Mouse (Mus musculus) megakaryocyte, adult 5-6 weeks (primary cell): ENCODE measurements around the gene Inhbc. TPM values are rescaled to one million over a fixed set of nuclear protein-coding genes. Genes with fewer than 3 reads are reported as not detected.

Experiments
- ATAC-seq: 2 replicates; pipeline ENCODE4 v1.8.0; 2016; ENCODE audit warnings: mild to moderate bottlenecking, inconsistent platforms; ENCODE audit not compliant: poor library complexity, severe bottlenecking
- total RNA-seq, 2 experiments: library from RNA; stranded (forward) in 1 of 2; stranded (reverse) in 1 of 2; fragments of 153-499, 151-499 nt in 1 of 2; fragments of 221-1000, 200-1000 nt in 1 of 2; gene quantifications; 2 replicates each; pipeline versions ENCODE4 v1.2.3 to v1.2.4; 2015 to 2017

The Inhbc gene
- not detected in 2 replicates for total RNA-seq (2015)
- total RNA-seq (2017), result not detected in 2 replicates

DNA sequence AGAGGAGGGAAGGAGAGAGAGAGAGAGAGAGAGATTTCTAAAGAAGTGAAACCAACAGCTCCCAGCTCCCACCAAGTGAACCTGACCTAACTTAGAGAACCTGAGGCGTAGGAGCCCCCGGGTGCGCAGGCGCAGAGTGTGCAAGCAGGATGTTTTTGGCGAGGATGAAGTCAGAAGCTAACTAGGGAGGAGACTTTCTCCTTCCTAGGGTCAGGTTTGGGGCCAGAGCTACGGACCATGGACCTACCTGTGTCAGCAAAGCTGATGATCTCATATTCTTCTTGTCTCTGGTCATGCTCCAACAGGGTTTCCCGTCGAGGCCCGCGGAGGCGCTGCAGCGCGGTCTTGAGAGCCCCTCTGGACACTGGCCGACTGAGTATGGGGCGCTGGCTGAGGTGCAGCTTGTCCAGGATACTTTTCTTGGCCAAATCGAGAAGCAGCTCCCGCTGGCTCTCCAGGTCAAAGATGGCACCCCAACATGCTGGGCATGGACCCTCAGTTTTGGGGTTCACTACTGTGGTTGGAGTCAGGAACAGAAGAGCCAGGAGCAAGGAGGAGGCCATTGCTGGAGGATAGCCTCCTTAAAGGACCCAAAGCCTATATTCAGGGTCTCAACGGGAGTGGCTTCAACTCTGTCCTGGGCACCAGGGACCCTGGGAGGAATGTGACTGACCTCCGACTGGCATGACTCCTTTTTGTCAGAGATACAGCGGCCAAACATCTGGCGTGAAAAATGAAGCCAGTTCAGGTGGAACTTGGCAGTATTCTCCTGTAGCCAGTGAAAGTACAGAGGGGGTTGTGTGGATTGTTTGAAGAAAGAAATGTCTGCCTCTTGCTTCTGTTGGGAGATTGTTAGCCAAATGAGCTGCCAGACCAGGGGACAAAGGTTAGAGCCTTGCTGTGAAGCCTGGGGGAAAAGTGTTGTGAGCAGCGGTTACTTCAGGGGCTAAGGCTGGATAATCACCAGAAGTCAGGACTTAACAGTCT lies at the start of gene Inhbc:
Inhbc (minus strand) TSS at position 598 of the 987 bp plus-strand sequence.
- ATAC-seq, result no peak

DNA sequence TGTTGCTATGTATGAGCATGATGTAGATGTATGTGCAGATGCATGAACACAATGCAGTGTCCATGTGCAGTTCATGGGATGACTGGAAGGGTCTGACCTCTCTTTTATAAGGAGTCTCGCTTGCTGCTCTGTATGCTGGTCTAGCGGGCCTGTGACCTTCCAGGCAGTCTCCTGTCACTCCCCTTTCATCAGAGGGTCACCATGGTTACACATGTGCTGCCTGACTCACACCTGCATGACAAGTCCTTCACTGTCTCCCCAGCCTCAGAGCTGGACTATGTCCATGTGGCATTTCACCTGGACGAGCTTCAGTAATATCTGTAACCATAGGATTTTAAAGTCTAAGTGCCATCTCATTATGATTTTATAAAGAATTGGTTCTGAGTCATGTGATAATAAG lies 43.9 kb upstream of the Inhbc start:
- ATAC-seq, result no peak

DNA sequence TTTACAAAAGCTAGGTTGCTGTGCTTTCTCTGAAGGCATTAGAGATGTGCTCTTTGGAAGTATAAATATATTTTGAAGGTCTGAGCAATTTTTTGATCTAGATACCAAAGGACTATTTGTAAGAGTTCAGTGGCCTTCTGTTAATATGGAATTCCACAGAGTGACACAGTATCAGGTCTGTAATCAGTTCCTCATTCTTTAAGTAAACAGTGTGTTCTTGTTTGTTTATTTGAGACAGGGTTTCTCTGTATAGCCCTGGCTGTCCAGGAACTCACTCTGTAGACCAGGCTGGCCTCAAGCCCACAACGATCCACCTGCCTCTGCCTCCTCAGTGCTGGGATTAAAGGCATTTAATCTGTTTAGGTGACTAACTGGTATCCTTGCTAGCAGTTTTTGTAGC lies 43.4 kb upstream of the Inhbc start:
- no peak for ATAC-seq

DNA sequence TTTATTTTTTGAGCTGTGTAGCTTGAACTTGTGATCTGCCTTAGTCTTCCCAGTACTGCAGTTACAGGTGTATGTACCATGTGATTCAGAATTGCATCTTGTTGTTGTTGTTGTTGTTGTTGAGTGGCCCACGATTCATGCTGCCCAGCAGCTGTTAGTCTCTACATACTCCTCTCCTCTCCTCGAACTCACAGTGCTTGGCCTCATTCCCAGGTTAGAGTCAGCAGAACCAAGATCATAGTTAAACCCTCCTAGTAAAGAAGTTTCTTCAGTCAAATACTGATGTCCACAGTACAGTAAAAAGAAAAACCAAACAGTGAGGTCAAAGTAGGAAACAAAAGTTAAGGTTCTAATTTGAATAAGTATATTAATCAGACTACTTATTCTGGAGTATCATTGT lies 42.5 kb upstream of the Inhbc start:
- no peak for ATAC-seq

DNA sequence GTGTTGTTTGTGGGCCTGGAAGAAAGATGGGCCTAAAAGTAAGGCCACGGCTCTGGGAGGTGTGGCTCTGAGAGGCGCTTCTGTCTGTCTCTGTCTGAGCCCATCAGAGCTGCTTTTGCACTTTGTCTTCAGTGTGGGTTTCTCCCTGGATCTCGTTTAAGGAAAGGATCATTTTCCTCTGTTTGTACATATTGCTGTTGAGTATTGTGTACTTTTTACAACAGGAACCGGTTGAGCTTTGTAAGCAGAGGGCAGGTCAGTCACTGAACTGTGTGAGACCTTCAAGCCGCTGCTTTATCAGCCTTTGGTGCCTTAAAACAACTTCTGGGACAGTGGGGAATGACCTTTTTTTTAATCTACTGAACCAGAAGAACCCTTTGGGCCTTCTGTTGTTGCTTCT lies 41.9 kb upstream of the Inhbc start:
- ATAC-seq, result no peak

DNA sequence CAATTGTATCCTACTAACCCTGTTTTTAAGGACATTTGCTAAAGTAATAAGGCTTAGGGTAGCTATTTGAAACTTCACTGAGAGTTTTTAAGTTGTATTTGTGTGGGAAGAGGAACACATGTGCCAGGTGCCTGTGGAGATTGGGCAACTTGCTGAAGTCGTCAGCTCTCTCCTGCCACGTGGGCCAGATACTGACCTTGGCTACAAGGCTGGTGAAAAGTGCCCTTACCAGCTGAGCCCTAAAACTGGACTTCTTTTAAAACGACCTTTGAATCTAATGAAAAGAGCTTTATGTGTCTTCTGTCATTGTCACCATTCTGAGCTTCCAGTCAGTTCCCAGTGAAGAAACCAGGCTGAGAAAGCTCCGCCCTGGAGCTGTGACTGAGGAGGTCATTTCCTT lies 37.2 kb upstream of the Inhbc start:
- no peak for ATAC-seq

DNA sequence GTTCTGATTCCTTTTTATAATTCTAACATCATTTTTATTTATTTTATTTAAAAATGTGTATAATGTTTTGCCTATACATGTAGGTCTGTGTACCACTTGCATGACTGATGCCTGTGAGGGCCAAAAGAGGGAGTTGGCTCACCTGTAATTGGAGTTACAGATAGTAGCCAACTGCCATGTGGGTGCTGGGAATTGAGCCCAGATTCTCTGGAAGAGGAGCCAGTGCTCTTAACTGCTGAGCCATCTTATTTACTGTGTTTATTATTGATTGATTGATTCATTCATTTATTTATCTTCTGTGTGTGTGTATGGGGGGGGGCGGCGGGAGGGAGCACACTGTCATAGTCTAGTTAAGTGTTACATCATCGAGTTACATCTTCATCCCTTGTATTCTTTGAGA lies 34.5 kb upstream of the Inhbc start:
- no peak for ATAC-seq

DNA sequence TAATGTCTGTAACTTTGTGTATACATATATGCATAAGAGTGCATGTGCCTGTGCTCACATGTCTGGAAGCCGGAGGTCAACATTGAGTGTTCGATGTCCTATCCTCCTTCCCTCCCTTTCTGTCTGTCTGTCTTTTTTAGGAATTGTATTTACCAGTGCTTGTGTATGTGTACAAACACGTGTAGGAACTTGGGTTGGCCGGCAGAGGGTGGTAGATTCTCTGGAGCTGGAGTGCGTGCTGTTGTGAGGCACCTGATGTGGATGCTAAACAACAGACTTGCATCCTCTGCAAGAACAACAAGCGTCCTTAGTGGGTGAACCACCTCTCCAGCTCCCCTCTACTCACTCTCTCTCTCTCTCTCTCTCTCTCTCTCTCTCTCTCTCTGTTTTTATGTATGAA lies 21.5 kb upstream of the Inhbc start:
- no peak for ATAC-seq

DNA sequence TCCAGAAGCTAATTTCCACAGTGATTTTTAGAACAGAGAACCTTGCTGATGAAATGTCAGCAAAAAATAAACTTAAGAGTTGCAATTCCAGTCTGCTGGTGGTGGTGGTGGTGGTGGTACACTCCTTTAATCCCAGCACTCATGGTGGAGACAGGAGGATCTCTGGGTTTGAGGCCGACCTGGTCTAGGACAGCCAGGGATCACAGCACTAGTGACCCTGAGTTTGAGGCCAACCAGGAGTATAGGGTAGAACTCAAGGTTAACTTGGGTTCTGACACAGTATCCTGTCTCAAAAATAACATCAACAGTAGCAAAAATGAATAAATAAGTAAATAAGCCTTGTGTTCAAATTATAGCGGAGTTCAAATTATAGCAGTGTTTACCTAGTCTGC lies 11.5 kb upstream of the Inhbc start:
- ATAC-seq, result no peak

DNA sequence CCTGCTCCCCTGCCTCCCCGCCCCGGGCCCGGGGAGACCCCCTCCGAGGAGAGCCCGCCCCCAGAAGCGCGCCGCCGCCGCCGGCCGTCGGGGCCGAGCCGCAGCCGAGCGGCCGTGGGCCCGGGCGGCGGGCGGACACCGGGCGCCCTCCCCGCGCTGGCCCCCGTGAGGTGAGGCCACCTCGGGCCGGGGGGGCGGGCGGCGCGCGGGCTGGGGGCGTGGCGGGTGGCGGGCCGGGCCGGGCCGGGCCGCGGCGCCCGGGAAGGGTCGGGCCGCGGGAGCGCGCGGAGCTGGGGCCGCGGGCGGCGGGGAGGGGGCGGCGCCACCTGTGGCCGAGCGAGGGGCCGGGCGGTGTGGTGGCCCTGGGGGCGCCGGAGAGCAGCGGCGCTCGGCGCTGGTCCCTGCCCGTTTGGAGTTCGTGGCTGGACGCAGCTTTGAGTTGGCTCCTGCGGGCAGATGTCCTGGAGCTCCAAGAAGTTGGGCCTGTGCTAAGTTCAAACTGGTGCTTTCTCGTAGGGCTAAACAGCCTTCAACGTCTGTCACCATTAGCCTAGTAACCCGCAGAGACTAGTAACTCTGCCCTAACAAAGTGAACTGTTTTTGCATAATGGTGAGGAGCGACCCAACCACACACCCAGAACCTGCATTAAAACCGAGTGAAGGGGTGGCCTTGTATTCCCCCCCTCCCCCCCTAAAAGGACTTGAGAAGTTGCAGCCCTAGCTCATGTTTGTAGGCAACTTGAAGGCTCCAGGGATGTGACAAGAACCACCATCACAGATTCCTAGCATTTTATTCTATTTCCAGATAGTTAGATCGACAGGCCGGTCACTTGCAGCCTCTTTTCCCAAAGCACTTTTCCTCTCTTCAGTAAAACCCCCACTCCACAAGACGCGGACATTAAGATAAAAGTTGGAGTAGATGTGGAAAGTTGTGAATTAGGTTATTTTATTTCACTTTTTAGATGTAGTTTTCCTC lies 10.8 kb upstream of the Inhbc start:
- ATAC-seq, result peak; percentile 68

DNA sequence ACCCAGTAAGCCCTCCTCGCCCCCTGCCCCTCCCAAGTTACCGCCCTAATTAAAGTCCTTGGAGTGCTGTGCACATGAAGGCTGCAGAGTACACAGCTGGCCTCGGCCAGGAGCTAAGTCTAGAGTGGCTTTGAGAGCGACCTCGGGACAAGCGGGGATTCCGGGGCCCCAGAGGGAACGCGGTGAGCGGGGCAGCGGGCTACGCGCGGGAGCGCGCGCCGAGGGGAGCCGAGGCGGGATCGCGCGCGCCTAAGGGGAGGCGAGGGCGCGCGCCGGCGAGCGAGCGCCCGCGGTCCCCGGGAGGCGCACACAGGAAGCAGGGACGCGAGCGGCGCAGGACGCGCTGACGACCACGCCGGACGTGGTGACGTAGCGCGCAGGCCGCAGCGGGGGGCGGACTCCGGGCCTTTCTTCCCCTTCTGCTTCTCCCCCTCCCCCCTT lies 10.0 kb upstream of the Inhbc start, which contains the start of gene R3hdm2:
R3hdm2 (plus strand) TSS at position 77 of the 441 bp plus-strand sequence.
- peak; percentile 98 for ATAC-seq

DNA sequence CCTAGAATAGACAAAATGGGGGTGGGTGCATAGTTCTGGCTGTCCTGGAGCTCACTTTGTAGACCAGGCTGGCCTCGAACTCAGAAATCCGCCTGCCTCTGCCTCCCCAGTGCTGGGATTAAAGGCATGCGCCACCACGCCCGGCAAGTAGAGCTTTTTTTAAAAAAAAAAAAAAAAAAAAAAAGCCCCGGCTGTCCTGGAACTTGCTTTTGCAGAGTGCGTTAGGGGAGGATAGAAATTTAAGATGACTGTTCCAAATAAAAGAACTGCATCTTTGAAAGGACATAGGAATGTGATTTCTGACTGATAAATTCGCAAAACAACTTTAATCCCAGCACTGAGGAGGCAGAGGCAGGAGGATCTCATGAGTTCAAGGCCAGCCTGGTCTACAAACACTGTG lies 9.4 kb upstream of the Inhbc start:
- no peak for ATAC-seq

DNA sequence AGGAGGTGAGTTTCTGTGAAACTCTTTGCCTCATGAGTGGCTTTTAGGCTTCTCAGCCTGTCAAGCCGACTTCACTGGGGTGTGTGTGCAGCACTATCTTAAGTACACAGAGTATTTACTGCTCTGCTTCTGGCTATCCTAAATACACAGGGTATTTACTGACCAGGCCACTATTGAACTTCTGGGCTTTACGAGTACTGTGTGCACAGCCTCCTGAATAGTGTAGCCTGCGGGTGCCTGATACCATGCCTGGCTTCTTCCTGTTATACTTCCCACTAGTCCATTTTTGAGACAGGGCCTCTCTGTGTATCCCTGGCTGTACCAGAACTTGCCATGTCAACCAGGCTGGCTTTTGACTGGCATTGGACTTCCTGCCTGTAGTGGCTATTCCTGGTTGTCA lies 7.5 kb upstream of the Inhbc start:
- ATAC-seq, result no peak

DNA sequence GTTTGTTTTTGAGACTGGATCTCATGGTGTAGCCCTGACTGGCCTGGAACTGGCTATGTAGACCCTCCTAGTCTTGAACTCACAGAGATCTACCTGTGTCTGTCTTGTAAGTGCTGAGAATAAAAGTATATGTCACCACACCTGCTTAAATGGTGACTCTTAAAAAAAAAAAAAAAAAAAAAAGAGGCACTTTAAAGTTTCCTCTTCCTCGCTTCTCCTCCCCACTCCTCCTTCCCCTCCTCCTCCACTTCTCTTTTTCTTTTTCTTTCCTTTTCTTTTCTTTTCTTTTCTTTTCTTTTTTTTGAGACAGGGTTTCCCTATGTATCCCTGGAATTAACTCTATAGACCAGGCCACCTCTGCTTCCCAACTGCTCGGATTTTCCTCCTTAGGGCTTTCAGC lies 792 bp upstream of the Inhbc start:
- no peak for ATAC-seq

DNA sequence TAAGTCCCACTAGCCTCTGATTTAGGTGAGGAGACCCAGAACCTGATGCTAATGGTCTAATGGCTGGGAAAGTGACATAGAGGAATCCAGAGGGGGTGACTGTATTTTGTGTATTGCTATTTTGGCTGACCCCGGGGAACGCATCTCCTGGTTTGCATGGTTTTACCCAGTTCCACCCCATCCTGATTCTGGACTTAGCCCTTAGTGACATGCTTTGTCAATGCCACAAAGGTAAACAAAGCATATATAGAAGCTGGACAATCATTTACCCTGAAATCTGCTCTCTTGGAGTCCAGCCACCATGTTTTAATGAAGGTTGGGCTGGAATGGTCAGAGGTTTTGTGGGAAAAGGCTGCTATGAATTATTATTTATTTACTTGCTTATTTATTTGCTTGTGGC lies 2.0 kb downstream of the Inhbc start:
- ATAC-seq, result no peak

DNA sequence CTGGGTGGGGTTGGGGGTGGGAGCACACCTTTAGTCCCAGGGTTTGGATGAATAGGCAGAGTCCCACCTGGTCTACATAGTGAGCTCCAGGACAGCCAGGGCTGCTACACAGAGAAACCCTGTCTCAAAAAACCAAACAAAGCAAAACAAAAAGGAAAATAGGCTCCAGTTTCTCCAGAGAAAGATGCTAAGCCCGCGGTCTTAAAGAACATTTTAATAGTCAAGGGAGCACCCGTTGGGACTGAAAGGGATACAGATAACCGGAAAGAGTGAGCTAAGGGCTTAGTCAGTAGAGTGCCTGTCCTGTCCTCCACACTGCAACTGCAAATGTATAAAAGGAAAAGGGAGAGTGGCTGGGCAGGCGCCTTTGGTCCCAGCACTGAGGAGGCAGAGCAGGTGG lies 3.1 kb downstream of the Inhbc start:
- ATAC-seq, result no peak

DNA sequence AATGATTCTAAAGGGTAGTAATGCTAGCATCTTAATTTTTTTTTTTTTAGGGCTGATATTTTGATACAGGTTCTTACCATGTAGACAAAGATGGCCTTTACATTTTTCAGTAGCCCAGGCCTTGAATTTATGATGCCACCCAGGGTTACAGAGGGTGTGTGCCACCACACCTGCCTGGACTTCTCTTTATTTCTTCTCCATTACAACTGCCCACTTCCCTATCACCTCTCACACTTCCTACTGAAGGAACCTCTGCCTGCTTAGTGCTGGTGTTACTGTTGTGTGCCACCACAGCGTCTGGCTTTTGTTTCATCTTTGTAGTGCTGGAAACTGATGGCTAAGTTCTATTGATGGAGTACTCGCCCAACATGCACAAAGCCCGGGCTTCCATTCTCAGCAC lies 9.5 kb downstream of the Inhbc start:
- ATAC-seq, result peak; percentile 93

DNA sequence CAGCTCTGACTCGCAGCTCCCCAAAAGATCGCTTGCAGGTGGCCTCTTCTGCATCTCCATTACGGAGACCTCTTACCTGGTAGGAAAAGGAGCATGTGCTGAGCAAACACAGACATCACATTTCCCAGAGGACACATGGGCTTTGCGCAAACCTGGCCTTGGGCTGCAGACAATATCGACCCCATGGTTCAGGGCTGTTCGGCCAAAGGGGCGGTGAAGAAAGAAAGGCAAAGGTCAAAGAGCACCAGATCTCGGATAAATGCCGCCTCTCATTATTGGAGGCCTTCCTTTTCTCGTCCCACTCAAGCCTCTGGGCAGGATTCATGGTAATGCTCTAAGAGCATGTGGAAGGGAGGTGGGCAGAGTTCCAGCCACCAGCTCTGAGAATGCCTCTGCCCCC lies 14.9 kb downstream of the Inhbc start:
- no peak for ATAC-seq

DNA sequence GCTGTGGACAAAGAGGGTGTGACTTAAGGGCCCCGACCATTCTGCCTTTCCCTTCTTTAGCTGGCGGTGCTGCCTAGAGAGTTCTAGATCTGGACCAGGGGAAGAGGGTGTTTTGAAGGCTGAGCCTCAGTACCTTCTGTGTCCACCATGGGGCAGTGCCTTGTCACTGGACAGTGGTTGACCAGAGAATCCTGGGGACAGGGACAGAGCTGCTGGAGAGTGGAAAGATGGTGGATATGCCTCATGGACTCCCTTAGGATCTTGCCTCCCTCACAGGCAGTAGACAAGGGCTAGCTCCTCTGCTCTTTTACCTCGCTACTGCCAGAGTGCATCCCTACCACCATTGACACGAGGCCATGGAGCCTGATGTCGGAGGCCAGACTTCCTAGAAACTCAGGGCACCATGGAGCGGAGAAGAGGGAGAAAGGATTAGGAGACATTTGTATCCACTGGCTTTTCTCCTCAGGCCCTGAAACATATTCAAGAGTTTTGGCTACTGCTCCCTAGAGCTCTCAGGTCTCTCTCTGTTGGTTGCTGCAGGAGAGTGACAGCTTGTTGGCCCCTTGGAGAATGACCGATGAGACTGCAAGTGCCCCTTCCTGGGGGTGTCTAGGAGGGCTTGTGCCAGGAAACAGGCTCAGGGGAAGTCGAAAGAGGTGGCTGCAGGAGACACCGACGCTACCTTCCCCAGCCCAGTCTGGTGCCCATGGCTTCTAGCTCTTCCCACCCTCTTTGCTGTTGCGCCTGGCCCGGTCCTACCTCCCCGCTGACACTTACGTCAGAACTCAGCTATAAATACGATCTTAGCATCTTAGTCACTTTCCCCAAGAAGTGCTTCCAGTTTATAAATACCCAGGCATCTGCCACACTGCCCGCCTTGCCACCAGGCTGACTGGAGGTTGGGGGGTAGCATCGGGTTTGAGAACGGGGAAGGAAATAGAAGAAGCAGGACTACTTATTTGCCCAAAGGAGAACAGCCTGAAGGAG lies 16.0 kb downstream of the Inhbc start, which contains the start of gene Inhbe:
Inhbe (minus strand) TSS at position 503 of the 987 bp plus-strand sequence.
- ATAC-seq, result no peak; the same call in 1 of the 2 replicates

DNA sequence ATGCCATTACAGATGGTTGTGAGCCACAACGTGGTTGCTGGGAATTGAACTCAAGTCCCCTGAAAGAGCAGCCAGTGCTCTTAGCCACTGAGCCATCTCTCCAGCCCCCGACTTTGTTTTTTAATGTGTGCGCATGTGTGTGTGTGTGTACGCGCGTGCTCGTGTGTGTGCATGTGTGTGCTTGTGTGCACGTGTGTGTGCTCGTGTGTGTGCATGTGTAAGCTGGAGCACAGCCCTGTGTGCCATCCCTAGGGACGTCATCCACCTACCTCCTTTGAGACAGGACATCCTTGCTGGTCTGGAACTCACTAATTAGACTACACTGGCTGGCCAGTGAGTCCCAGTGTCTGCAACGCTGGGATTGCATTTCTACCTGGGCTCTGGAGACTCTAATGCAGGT lies 17.5 kb downstream of the Inhbc start:
- no peak for ATAC-seq
